Mouse (Mus musculus) 3134 (cell line): ENCODE measurements around the gene Tmem243.
"Not testable (repeated sequence)": the region's sequence is repeated elsewhere in the genome, so short reads cannot be mapped to it uniquely, and the experiment has no call there.

Experiments
- DNase-seq: peaks from one replicate; pipeline ENCODE4 v3.0.0-alpha.2; 2011; ENCODE audit warnings: low spot score; ENCODE audit not compliant: insufficient read length; ENCODE audit errors: extremely low read depth

Tmem243 gene

GRCm38 (mm10) chr5:9166366-9166765 is 65.9 kb downstream of the Tmem243 start:
- DNase-seq, result no peak

- not testable (repeated sequence) for DNase-seq
Measured at GRCm38 (mm10) chr5:9169328-9170005, 69.0 kb downstream of the Tmem243 start.

- no peak for DNase-seq
Measured at GRCm38 (mm10) chr5:9173295-9173694, 72.8 kb downstream of the Tmem243 start.

GRCm38 (mm10) chr5:9186467-9186866 is 86.0 kb downstream of the Tmem243 start:
- DNase-seq, result no peak
